In the genomic region with DNA sequence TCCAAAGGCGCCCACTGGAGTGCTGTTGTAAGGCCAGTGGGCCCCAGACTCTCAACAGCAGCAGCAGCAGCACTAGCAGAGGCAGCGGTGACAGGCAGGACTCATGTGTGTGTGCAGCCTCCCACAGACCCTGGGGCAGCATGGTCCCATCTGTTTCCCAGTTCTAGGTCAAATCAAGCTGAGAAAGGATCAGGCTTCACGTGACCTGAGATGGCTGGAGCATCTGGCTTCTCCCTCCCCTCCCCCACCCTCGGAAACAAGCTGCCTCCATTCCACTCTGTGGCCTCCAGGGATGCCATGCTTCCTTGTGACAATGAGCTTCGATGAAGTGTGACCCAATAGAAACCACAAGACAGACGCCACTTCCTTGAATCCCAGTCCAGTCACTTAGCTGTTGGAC, we compare ENCODE assay signal across 14 mouse cellular contexts.
A peak's percentile ranks its signal among the peaks of the same experiment; 100 is the strongest.
DNase-seq lines count a peak whose midpoint lies in the region; ATAC-seq and TF ChIP-seq lines count a peak whose summit lies in the region.
"Had no signal": no experiment of that assay in that cellular context is flagged by ENCODE, and none has a peak within 500 bp of the region (broad histone marks: within the 10 kb centered on the region; RNA-seq: fewer than 3 reads in every experiment).

No protein-coding gene starts in this region.

- H3K27me3 ChIP-seq in lung, embryonic 14.5 days (ENCODE audit: insufficient read depth, low read length): no peaks in the 10 kb centered on the region
- H3K27me3 ChIP-seq in hindbrain, postnatal 0 days (ENCODE audit: insufficient read depth, low read length): no peaks in the 10 kb centered on the region
- H3K27me3 ChIP-seq in neural tube, embryonic 14.5 days (ENCODE audit: control insufficient read depth, insufficient read depth, low read length): no peaks in the 10 kb centered on the region
- H3K27me3 ChIP-seq in heart, adult 2 months (ENCODE audit: control insufficient read depth, insufficient read depth, low read length): no peaks in the 10 kb centered on the region

- H3K79me2 ChIP-seq in heart, adult 2 months (replicated peaks; ENCODE audit: control insufficient read depth, insufficient read depth, low read length): no peaks in the 10 kb centered on the region

- H3K4me3 ChIP-seq in lung, embryonic 14.5 days (ENCODE audit: low read depth, low read length): no peak overlapping the region
- H3K4me3 ChIP-seq in hindbrain, postnatal 0 days (ENCODE audit: low read length): no peak overlapping the region
- H3K4me3 ChIP-seq in neural tube, embryonic 14.5 days (ENCODE audit: low read depth, low read length): no peak overlapping the region
- H3K4me3 ChIP-seq in heart, adult 2 months: no peak overlapping the region
- H3K4me3 ChIP-seq in left cerebral cortex, adult 2 months: no peak overlapping the region

- ATAC-seq in lung, embryonic 14.5 days (ENCODE audit: insufficient read depth): no peak
- peak; percentile 80 for ATAC-seq in hindbrain, postnatal 0 days
- peak; percentile 47; the same call in 1 of the 2 replicates for ATAC-seq in neural tube, embryonic 14.5 days (ENCODE audit: low read depth)
- ATAC-seq: CD4-positive, CD25-positive, alpha-beta regulatory T cell, adult 4 months had no signal

- intact Hi-C loops in heart, adult 2 months (cut with DNase I): no loop called here
- intact Hi-C loops in left cerebral cortex, adult 2 months (cut with DNase I): no loop called here

- WGBS in lung, embryonic 14.5 days: 43% methylated on average over 6 of the region's 6 CpGs
- WGBS in hindbrain, postnatal 0 days: 32% methylated on average over 6 of the region's 6 CpGs
- 18% methylated on average over 6 of the region's 6 CpGs for WGBS in neural tube, embryonic 14.5 days
- 65% methylated on average over 6 of the region's 6 CpGs for WGBS in heart, adult 2 months

- TF ChIP-seq POLR2A in heart, adult 2 months (IDR thresholded peaks at IDR 0.05; ENCODE audit: insufficient read depth, low read depth, low read length): no peak

- H3K9ac ChIP-seq in lung, embryonic 14.5 days: no peak overlapping the region
- no peak overlapping the region for H3K9ac ChIP-seq in hindbrain, postnatal 0 days (replicated peaks; ENCODE audit: low read length)
- no peak overlapping the region for H3K9ac ChIP-seq in neural tube, embryonic 14.5 days (replicated peaks; ENCODE audit: low read depth, low read length)
- H3K9ac ChIP-seq in heart, adult 2 months (ENCODE audit: low read depth, low read length): no peak overlapping the region

- H3K4me2 ChIP-seq in lung, embryonic 14.5 days: no peak overlapping the region
- no peak overlapping the region for H3K4me2 ChIP-seq in hindbrain, postnatal 0 days (ENCODE audit: low read depth, low read length)
- no peak overlapping the region for H3K4me2 ChIP-seq in neural tube, embryonic 14.5 days (ENCODE audit: low read depth, low read length)

- H3K36me3 ChIP-seq in lung, embryonic 14.5 days (ENCODE audit: insufficient read depth): no peaks in the 10 kb centered on the region
- H3K36me3 ChIP-seq in hindbrain, postnatal 0 days (ENCODE audit: insufficient read depth, low read length): no peaks in the 10 kb centered on the region
- H3K36me3 ChIP-seq in neural tube, embryonic 14.5 days (ENCODE audit: control insufficient read depth, insufficient read depth, low read length): no peaks in the 10 kb centered on the region
- H3K36me3 ChIP-seq in heart, adult 2 months (ENCODE audit: control insufficient read depth, insufficient read depth, low read length): no peaks in the 10 kb centered on the region

- DNase-seq in lung, embryonic 14.5 days: peak; percentile 25
- no peak for DNase-seq in lung, postnatal 4 days
- DNase-seq in embryo, embryonic 10.5 days (ENCODE audit: low spot score): peak; percentile 85
- DNase-seq in hindbrain, postnatal 0 days (ENCODE audit: low spot score): peak; percentile 78
- DNase-seq in heart, adult 2 months: no peak
- DNase-seq in left cerebral cortex, adult 2 months (ENCODE audit: extremely low spot score in 1 of 2, low spot score in 2 of 2): no peak
- DNase-seq in left cerebral cortex, adult 11 months (ENCODE audit: low spot score): no peak
- DNase-seq: adrenal gland, adult 2 months; cerebellum, adult 9-10 months; spleen, adult 18-20 months; thymus, postnatal 25 days had no signal

- H3K4me1 ChIP-seq in lung, embryonic 14.5 days (ENCODE audit: insufficient read depth): peaks cover 6% of the 10 kb centered on the region
- H3K4me1 ChIP-seq in hindbrain, postnatal 0 days (ENCODE audit: insufficient read depth, low read length): 0 out of 2 replicates have a peak, but pooled peaks cover 10% of the 10 kb centered on the region
- H3K4me1 ChIP-seq in neural tube, embryonic 14.5 days (ENCODE audit: control insufficient read depth, insufficient read depth, low read length): peaks cover 6% of the 10 kb centered on the region
- peaks cover 3% of the 10 kb centered on the region for H3K4me1 ChIP-seq in heart, adult 2 months (ENCODE audit: control insufficient read depth, insufficient read depth, low read length)

- no peak for TF ChIP-seq CTCF in lung, embryonic 14.5 days (IDR thresholded peaks at IDR 0.05; ENCODE audit: low read depth)
- peak; percentile 13; the same call in 1 of the 2 replicates for TF ChIP-seq CTCF in hindbrain, postnatal 0 days (IDR thresholded peaks at IDR 0.05; ENCODE audit: low read depth)
- TF ChIP-seq CTCF in heart, adult 2 months (IDR thresholded peaks at IDR 0.05): no peak
- no peak for TF ChIP-seq CTCF in left cerebral cortex, adult 2 months (IDR thresholded peaks at IDR 0.05)

- no peak for TF ChIP-seq EP300 in heart, adult 2 months (IDR thresholded peaks at IDR 0.05; ENCODE audit: insufficient read depth, low read depth, low read length)

- H3K27ac ChIP-seq in lung, embryonic 14.5 days (ENCODE audit: low read depth): peak overlapping the region; percentile 85; the same call in 1 of the 2 replicates
- peak overlapping the region; percentile 32; the same call in 1 of the 2 replicates for H3K27ac ChIP-seq in hindbrain, postnatal 0 days
- no peak overlapping the region for H3K27ac ChIP-seq in neural tube, embryonic 14.5 days (ENCODE audit: low read depth, low read length)
- H3K27ac ChIP-seq in heart, adult 2 months: no peak overlapping the region
- H3K27ac ChIP-seq in left cerebral cortex, adult 2 months: no peak overlapping the region
- H3K27ac ChIP-seq: kidney, postnatal 0 days had no signal

- no peaks in the 10 kb centered on the region for H3K9me3 ChIP-seq in lung, embryonic 14.5 days (ENCODE audit: low read depth, low read length)
- no peaks in the 10 kb centered on the region for H3K9me3 ChIP-seq in hindbrain, postnatal 0 days (ENCODE audit: low read length)
- no peaks in the 10 kb centered on the region for H3K9me3 ChIP-seq in neural tube, embryonic 14.5 days (ENCODE audit: control insufficient read depth, low read length)

Comparison
In these comparisons a context has a peak if more than half of its experiments do, and no peak if none do; other contexts are left out.
1. DNase-seq: peak in lung, embryonic 14.5 days (single experiment), embryo, embryonic 10.5 days (single experiment) and hindbrain, postnatal 0 days (single experiment); none in lung, postnatal 4 days (0 of 2), heart, adult 2 months (0 of 2), left cerebral cortex, adult 2 months (0 of 2) and left cerebral cortex, adult 11 months (single experiment).
2. H3K27ac ChIP-seq: peak in lung, embryonic 14.5 days (single experiment) and hindbrain, postnatal 0 days (single experiment); none in neural tube, embryonic 14.5 days (single experiment), heart, adult 2 months (single experiment) and left cerebral cortex, adult 2 months (single experiment).